Mouse (Mus musculus) erythroblast, embryonic 14.5 days (primary cell): ENCODE results near the gene Trim5. TPM values are rescaled to one million over a fixed set of nuclear protein-coding genes. Genes with fewer than 3 reads are reported as not detected.

Experiments
- H3K27me3 ChIP-seq: 2 replicates; pipeline ENCODE4 v1.6.1; 2012; ENCODE audit warnings: inconsistent platforms; ENCODE audit not compliant: control insufficient read depth
- H3K36me3 ChIP-seq: 2 replicates; pipeline ENCODE4 v1.6.1; 2012; ENCODE audit warnings: mild to moderate bottlenecking, inconsistent platforms; ENCODE audit not compliant: control insufficient read depth
- H3K4me1 ChIP-seq: 2 replicates; pipeline ENCODE4 v1.6.1; 2012; ENCODE audit warnings: inconsistent platforms; ENCODE audit not compliant: control insufficient read depth
- H3K4me3 ChIP-seq: replicated peaks from 2 replicates; pipeline ENCODE3; 2012; ENCODE audit warnings: moderate library complexity, mild to moderate bottlenecking, inconsistent platforms
- H3K9me3 ChIP-seq: 2 replicates; pipeline ENCODE4 v1.6.1; 2012; ENCODE audit warnings: low read length, inconsistent platforms, mixed read lengths; ENCODE audit not compliant: control insufficient read depth
- GATA1 ChIP-seq: IDR thresholded peaks from 2 replicates; pipeline ENCODE4 v1.6.1; 2012; ENCODE audit warnings: low read length, inconsistent platforms, mixed read lengths
- TAL1 ChIP-seq: IDR thresholded peaks from 3 replicates; pipeline ENCODE4 v1.6.1; 2012; ENCODE audit warnings: low read length, inconsistent platforms, mixed read lengths
- polyA plus RNA-seq: library from polyadenylated mRNA; stranded (reverse); fragments of >175 nt; gene quantifications from 2 replicates; pipeline ENCODE4 v1.2.3, GENCODE M21; 2012

Gene Trim5
- polyA plus RNA-seq, 1 experiment, result 0.03 TPM

DNA sequence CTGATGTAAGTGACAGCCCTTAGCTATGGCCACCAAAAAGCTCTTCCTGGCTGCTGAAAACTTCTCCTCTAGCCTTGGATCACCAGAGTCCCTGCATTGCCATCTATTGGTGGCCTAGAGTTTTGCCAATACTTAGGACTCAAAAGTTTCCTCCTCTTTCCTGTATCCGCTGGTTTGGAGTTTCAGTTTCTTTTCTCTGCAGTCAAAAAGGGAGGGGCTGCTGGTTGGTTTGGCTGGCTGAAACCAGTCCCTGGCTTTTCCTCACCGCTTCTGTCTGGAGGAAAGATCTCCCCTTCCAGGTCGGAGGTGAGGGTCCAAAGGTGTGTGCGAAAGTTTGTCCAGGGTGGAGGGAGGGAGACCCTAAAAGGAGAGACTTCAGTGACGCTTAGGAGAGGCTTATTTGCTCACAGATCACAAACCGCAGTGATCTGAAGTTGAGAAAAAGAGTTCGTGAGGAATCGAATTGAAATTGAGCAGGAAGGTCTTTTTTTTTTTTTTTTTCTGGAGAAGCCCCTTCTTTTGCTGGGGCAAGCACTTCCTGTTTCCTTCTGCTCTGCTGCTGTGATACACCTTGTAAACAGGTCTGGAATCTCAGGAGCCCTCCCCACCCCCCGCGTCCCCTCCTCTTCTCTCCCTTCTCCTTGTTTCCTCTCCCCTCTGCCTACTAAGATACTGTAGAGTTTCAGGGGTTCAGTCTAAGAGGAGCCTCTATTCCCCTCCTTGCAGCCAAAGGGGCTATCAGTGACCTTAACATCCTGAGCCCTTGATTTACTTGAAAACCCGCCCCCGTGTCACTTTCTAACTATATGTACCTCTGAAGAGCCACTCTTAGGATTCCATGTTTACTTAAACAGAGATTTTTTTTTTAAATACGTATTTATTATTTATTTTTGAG lies 43.4 kb downstream of the Trim5 start, which contains the start of gene Trim34a:
Gene Trim34a, plus strand, starts transcription at position 171 of the 895 bp plus-strand sequence.
- TF ChIP-seq GATA1, result no peak
- no peak for TF ChIP-seq TAL1
- Histone ChIP-seq H3K27me3 (no peaks in the 10 kb centered on the region), H3K36me3 (no peaks in the 10 kb centered on the region), H3K9me3 (no peaks in the 10 kb centered on the region), H3K4me1 (peaks cover 4% of the 10 kb centered on the region), H3K4me3 (peak within 1 kb of the TSS; percentile 64)

DNA sequence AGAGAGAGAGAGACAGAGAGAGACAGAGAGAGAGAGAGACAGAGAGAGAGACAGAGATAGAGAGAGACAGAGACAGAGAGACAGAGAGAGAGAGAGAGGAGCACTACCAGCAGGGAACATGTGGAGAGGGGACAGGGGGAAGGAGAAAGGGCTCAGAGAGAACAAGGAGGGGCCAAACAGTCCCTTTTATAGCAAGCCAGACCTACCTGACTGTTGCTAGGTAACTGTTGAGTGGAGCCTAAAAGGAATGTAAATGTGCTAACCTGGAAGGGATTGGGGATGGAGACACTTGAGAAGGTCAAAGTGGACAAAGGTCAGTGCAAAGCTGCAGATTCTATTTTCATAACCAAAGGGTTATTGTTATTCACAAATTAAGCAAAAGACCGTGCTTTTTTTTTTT lies 44.3 kb downstream of the Trim5 start:
- no peaks in the 10 kb centered on the region for H3K27me3 ChIP-seq
- no peaks in the 10 kb centered on the region for H3K9me3 ChIP-seq
- TF ChIP-seq TAL1 (no peak), GATA1 (no peak)
- H3K4me1 ChIP-seq, result peaks cover 4% of the 10 kb centered on the region
- no peak overlapping the region for H3K4me3 ChIP-seq
- no peaks in the 10 kb centered on the region for H3K36me3 ChIP-seq

DNA sequence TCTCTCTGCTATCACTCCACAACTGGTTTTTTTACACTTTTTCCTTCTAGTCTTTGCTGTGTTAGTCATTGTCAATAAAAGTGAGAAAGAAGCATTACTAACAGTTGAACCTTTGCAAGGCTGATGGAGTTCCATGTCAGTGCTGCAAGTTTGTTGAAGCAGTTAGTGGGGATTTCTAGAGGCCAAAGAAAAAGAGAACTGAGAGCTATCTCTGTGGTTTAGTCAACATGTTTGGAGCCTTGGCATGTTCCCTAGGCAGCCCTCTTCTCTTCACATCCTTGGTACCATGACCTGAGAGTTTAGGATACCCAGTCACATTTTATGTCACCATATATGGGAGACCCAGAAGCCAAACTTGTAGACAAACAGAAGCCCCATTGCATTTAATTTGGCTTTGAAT lies 47.0 kb downstream of the Trim5 start:
- Histone ChIP-seq H3K4me1 (peaks cover 4% of the 10 kb centered on the region), H3K36me3 (no peaks in the 10 kb centered on the region), H3K9me3 (no peaks in the 10 kb centered on the region), H3K27me3 (no peaks in the 10 kb centered on the region), H3K4me3 (no peak overlapping the region)
- TF ChIP-seq TAL1, result no peak
- TF ChIP-seq GATA1, result no peak

DNA sequence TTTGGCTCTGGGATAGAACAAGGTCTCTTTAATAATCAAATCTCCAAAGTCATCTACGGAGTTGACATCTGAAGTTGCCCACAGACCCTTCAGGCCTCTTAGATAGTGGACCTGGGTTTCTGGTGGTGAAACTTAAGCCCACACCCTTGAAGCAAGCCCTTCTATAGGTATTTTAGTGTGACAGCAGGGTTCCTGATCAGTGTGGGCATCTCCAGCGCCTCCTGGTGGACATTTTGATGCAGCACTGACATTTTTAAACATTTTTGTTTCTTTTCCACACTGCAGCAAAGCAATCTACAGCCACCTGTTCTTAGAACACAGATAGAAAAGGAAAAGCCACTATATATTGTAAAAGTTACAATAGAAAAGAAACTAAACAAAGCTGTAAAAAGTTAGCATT lies 56.7 kb downstream of the Trim5 start:
- H3K4me3 ChIP-seq, result no peak overlapping the region
- TF ChIP-seq TAL1 (no peak), GATA1 (no peak)
- H3K27me3 ChIP-seq, result no peaks in the 10 kb centered on the region
- no peaks in the 10 kb centered on the region for H3K4me1 ChIP-seq
- no peaks in the 10 kb centered on the region for H3K9me3 ChIP-seq
- no peaks in the 10 kb centered on the region for H3K36me3 ChIP-seq

DNA sequence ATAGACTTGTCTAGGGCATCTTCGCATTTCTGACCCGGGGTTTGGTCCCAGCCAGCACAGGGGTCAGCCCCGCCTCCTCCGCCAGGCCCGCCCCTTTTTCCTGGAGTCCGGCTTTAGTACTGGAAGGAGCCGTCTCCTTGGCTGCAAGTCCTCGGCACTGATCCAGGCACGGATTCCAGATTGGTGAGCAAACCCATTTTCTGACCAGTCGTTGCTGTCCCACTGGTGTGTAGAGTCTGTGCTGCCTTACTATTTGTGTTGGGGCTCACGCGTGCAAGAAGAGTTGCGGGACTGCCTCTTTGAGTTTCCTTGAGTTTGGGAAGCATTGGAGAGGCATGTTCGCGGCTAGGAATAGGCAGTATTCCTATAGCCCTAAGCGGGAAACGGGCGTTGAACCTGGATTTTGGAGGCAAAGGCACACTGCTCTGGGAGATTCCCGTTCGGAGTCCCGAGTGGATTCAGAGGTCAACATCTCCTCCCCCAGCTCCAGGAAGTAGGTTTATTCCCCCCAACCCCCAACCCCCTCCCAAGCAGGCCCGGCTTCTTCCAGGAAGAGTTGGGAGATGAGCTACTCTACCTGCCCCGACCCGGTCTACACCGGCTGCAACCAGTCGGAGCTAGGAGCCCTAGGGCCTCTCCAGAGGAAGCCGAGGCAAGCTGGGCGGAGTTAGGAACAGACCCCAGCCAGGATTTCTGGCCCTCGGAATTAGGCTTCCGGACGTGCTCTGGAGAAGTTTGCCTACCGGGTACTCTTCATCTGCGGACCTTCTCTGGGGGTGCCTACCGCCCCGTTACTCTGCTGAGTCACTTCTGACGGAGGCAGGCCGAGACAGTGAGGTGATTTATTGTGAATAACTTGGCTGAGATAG lies 69.0 kb downstream of the Trim5 start, which contains the start of gene Trim6:
Gene Trim6, plus strand, starts transcription at position 93 of the 869 bp plus-strand sequence.
- Histone ChIP-seq H3K9me3 (no peaks in the 10 kb centered on the region), H3K4me3 (peak within 1 kb of the TSS; percentile 39), H3K36me3 (no peaks in the 10 kb centered on the region), H3K4me1 (peaks cover 6% of the 10 kb centered on the region), H3K27me3 (peaks cover 5% of the 10 kb centered on the region)
- no peak for TF ChIP-seq GATA1
- TF ChIP-seq TAL1, result no peak

DNA sequence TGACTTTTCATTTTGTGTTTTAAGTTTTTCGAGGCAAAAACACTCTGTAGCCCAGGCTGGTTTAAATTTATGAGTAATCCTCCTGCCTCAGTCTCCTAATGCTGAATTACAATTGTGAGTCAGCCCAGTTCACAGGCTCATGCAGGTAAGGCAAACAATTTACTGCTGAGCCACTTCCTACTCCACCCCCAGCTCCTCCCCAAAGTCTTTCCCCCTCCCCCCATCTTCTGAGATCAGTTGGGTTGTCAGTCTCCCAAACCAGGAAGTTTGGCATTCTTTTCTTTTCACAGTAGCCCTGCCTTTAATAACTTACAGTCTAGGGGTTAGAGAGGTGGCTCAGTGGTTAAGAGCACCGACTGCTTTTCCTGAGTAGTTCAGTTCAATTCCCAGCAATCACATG lies 70.0 kb downstream of the Trim5 start:
- Histone ChIP-seq H3K36me3 (no peaks in the 10 kb centered on the region), H3K4me3 (no peak overlapping the region), H3K9me3 (no peaks in the 10 kb centered on the region), H3K4me1 (peaks cover 6% of the 10 kb centered on the region), H3K27me3 (peaks cover 5% of the 10 kb centered on the region)
- TF ChIP-seq TAL1 (no peak), GATA1 (no peak)

DNA sequence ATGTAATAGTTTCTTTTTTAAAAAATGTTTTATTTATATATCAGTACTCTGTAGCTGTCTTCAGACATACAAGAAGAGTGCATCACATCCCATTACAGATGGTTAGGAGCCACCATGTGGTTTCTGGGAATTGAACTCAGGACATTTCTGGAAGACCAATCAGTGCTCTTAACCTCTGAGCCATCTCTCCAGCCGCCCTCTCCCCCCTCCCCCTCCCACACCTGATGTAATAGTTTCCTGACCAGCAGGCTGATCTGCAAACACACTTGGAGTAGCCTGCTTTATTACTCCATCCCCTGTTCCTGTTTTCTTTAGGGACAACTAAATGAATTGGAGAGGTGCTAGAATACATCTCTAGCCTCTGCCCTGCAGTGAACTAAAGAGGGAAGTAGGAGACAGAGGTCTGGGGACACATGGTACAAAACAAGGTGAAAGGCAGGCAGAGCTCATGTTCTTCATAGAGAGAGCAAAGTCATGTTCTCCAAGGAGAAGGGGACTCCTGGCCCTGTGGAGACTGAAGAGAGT lies 71.8 kb downstream of the Trim5 start:
- no peaks in the 10 kb centered on the region for H3K36me3 ChIP-seq
- no peak overlapping the region for H3K4me3 ChIP-seq
- H3K27me3 ChIP-seq, result peaks cover 5% of the 10 kb centered on the region
- H3K9me3 ChIP-seq, result no peaks in the 10 kb centered on the region
- peaks cover 6% of the 10 kb centered on the region for H3K4me1 ChIP-seq
- TF ChIP-seq GATA1 (no peak), TAL1 (no peak)

Other genes with a start within 250 kb of the Trim5 start
- gene Olfr642, start 235.4 kb downstream of the Trim5 start, polyA plus RNA-seq, result not detected in 2 replicates
- not detected in 2 replicates for gene 4930516K23Rik, start 226.6 kb downstream of the Trim5 start, polyA plus RNA-seq
- gene Olfr644, start 216.2 kb downstream of the Trim5 start, polyA plus RNA-seq, result not detected in 2 replicates
- not detected in 2 replicates for gene Olfr645, start 202.6 kb downstream of the Trim5 start, polyA plus RNA-seq
- not detected in 2 replicates for gene Olfr646, start 183.2 kb downstream of the Trim5 start, polyA plus RNA-seq
- not detected in 2 replicates for gene Ubqln5, start 158.3 kb downstream of the Trim5 start, polyA plus RNA-seq
- gene Olfr643, start 150.7 kb downstream of the Trim5 start, polyA plus RNA-seq, result not detected in 2 replicates
- not detected in 2 replicates for gene Ubqln3, start 144.8 kb downstream of the Trim5 start, polyA plus RNA-seq
- not detected in 2 replicates for gene Ubqlnl, start 137.5 kb downstream of the Trim5 start, polyA plus RNA-seq
- gene Olfm5, start 123.3 kb downstream of the Trim5 start, polyA plus RNA-seq, result not detected in 2 replicates
- gene Olfr648, start 104.7 kb downstream of the Trim5 start, polyA plus RNA-seq, result 0.03 TPM in 1 of 2 replicates, not detected in the other
- gene Olfr649, start 92.1 kb downstream of the Trim5 start, polyA plus RNA-seq, result not detected in 2 replicates
- not detected in 2 replicates for gene Trim6, start 69.3 kb downstream of the Trim5 start, polyA plus RNA-seq
- gene Trim34a, start 43.6 kb downstream of the Trim5 start, polyA plus RNA-seq, result not detected in 2 replicates
- gene Trim12a, start 27.4 kb upstream of the Trim5 start, polyA plus RNA-seq, result not detected in 2 replicates
- gene Trim34b, start 41.4 kb upstream of the Trim5 start, polyA plus RNA-seq, result not detected in 2 replicates
- gene Trim12c, start 65.3 kb upstream of the Trim5 start, polyA plus RNA-seq, result 0.04 and 0.05 TPM in 2 replicates
- not detected in 2 replicates for gene Trim30b, start 81.8 kb upstream of the Trim5 start, polyA plus RNA-seq
- not detected in 2 replicates for gene Trim30c, start 112.7 kb upstream of the Trim5 start, polyA plus RNA-seq
- not detected in 2 replicates for gene Trim30a, start 177.1 kb upstream of the Trim5 start, polyA plus RNA-seq
- not detected in 2 replicates for gene Trim30d, start 219.8 kb upstream of the Trim5 start, polyA plus RNA-seq